Mouse (Mus musculus) forebrain, embryonic 12.5 days (tissue): Measurements from ENCODE around the gene Cfap52. TPM values are rescaled to one million over a fixed set of nuclear protein-coding genes. Genes with fewer than 3 reads are reported as not detected.
A peak's percentile ranks its signal among the peaks of the same experiment; 100 is the strongest.

Source experiments
- ATAC-seq: fragments of 200-750 bp; cut with Nextera tagmentation; 2 replicates; pipeline ENCODE4 v1.8.0; 2017; ENCODE audit warnings: moderate TSS enrichment; ENCODE audit not compliant: low FRiP score
- H3K27ac ChIP-seq: fragments of 300-500 bp; sonication (generic); 2 replicates; pipeline ENCODE4 v1.5.1; 2016; ENCODE audit warnings: mild to moderate bottlenecking
- H3K27me3 ChIP-seq: fragments of 300-500 bp; sonication (generic); 2 replicates; pipeline ENCODE4 v1.6.1; 2016; ENCODE audit warnings: mild to moderate bottlenecking
- H3K36me3 ChIP-seq: fragments of 300-500 bp; sonication (generic); replicated peaks from 2 replicates; pipeline ENCODE4 v1.6.1; 2016; ENCODE audit warnings: mild to moderate bottlenecking
- H3K4me1 ChIP-seq: fragments of 300-500 bp; sonication (generic); 2 replicates; pipeline ENCODE4 v1.6.1; 2016
- H3K4me2 ChIP-seq: fragments of 300-500 bp; sonication (generic); 2 replicates; pipeline ENCODE4 v1.6.1; 2016; ENCODE audit warnings: mild to moderate bottlenecking, moderate library complexity
- H3K4me3 ChIP-seq: fragments of 300-500 bp; sonication (generic); replicated peaks from 2 replicates; pipeline ENCODE4 v1.5.1; 2016; ENCODE audit warnings: mild to moderate bottlenecking
- H3K9ac ChIP-seq: fragments of 300-500 bp; sonication (generic); 2 replicates; pipeline ENCODE4 v1.6.1; 2016; ENCODE audit warnings: mild to moderate bottlenecking
- H3K9me3 ChIP-seq: fragments of 300-500 bp; sonication (generic); 2 replicates; pipeline ENCODE4 v1.6.1; 2016
- WGBS: fragments of 180-500 bp; shearing (Covaris S2); methylation state at CpG from one replicate; pipeline ENCODE4 v1.1.7; 2016; 5-methylcytosine and 5-hydroxymethylcytosine counted together
- polyA plus RNA-seq: library from polyadenylated mRNA; unstranded; fragments of >200 nt; fragmentation: Nextera tagmentation; extraction: Ambion mirVana; gene quantifications from 2 replicates; pipeline ENCODE4 v1.2.1, GENCODE M21; 2016

Cfap52 gene
- polyA plus RNA-seq, 1 experiment from 2014 or later = 1.9 TPM

DNA sequence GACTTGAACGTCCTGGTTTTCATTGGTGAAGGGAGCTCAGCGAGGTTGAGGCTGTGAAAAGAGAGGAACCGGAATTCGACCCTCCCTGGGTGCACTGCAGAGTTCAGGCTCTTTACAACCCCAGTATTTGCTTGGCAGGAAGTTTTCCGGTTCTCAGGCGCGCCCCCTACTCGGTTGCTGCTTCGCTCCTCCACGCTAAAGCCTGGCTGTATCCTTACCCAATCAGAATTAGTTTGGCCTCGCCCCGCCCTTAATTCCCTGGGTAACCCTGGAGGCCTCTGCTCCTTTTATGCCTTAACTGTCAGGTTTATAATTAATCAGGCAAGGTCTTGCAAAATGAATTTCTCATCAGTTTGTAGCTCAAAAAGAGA is 42.7 kb downstream of the Cfap52 start:
- H3K9me3 ChIP-seq = no peaks in the 10 kb centered on the region
- peak overlapping the region; percentile 100 for H3K4me2 ChIP-seq
- H3K27ac ChIP-seq = no peak overlapping the region
- peak; percentile 82; the same call in 1 of the 2 replicates for ATAC-seq
- H3K4me3 ChIP-seq = peak overlapping the region; percentile 78
- no peak overlapping the region for H3K9ac ChIP-seq
- no peaks in the 10 kb centered on the region for H3K36me3 ChIP-seq
- WGBS = under 1% methylated on average over 12 of the region's 12 CpGs
- H3K4me1 ChIP-seq = peaks cover 17% of the 10 kb centered on the region
- peaks cover 39% of the 10 kb centered on the region for H3K27me3 ChIP-seq

- under 1% methylated on average over 79 of the region's 80 CpGs for WGBS
- no peaks in the 10 kb centered on the region for H3K36me3 ChIP-seq
- H3K27me3 ChIP-seq = peaks cover 39% of the 10 kb centered on the region
- peaks cover 17% of the 10 kb centered on the region for H3K4me1 ChIP-seq
- peak; percentile 63; the same call in 1 of the 2 replicates for ATAC-seq
- H3K4me3 ChIP-seq = peak within 1 kb of the TSS; percentile 78
- no peak within 1 kb of the TSS for H3K27ac ChIP-seq
- H3K9ac ChIP-seq = peak within 1 kb of the TSS; percentile 69
- H3K4me2 ChIP-seq = peak within 1 kb of the TSS; percentile 100
- H3K9me3 ChIP-seq = no peaks in the 10 kb centered on the region
These were observed 43.4 kb downstream of the Cfap52 start, which contains the start of gene Usp43 for GRCm38 (mm10) chr11:67921827-67922754. Gene Usp43 (minus strand): TSS chr11:67922153.

- Histone ChIP-seq H3K27ac (no peak overlapping the region), H3K9ac (peak overlapping the region; percentile 69), H3K4me1 (peaks cover 17% of the 10 kb centered on the region), H3K9me3 (no peaks in the 10 kb centered on the region), H3K4me3 (peak overlapping the region; percentile 78), H3K36me3 (no peaks in the 10 kb centered on the region), H3K4me2 (peak overlapping the region; percentile 100), H3K27me3 (peaks cover 39% of the 10 kb centered on the region)
- 2% methylated on average over 47 of the region's 47 CpGs for WGBS
- 0 out of 2 replicates have a peak, but pooled peaks have one; percentile 20 for ATAC-seq
These were observed 44.2 kb downstream of the Cfap52 start for GRCm38 (mm10) chr11:67921091-67921826.

- H3K4me2 ChIP-seq = peak overlapping the region; percentile 100; the same call in 1 of the 2 replicates
- no peak overlapping the region for H3K9ac ChIP-seq
- H3K4me3 ChIP-seq = no peak overlapping the region
- peaks cover 39% of the 10 kb centered on the region for H3K27me3 ChIP-seq
- no peak for ATAC-seq
- H3K27ac ChIP-seq = no peak overlapping the region
- no peaks in the 10 kb centered on the region for H3K36me3 ChIP-seq
- H3K4me1 ChIP-seq = peaks cover 17% of the 10 kb centered on the region
- WGBS = 58% methylated on average over 9 of the region's 9 CpGs
- H3K9me3 ChIP-seq = no peaks in the 10 kb centered on the region
These were observed 45.1 kb downstream of the Cfap52 start for GRCm38 (mm10) chr11:67920226-67920960.

DNA sequence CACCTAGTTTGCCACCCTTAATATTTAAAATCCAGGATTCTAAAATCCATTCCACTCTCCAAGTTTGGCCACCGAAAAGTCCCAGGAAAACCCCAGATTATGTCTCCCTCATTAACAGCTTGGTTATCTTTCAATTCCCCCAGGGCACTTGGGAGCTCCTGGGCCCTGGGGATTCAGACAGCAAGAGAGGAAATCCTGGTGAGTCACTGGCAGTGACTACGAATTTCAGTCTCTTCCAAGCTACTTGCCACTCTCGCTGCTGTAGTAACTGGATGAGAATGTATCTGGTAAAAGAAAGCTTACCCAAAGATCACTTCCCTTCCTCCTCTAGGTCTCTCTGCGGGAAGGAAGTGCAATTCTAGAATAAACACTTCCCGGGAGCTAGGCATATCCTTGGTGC is 45.9 kb downstream of the Cfap52 start:
- no peak for ATAC-seq
- WGBS = 85% methylated on average over 5 of the region's 5 CpGs
- Histone ChIP-seq H3K27ac (no peak overlapping the region), H3K9ac (no peak overlapping the region), H3K9me3 (no peaks in the 10 kb centered on the region), H3K4me2 (no peak overlapping the region), H3K36me3 (no peaks in the 10 kb centered on the region), H3K4me1 (peaks cover 17% of the 10 kb centered on the region), H3K4me3 (no peak overlapping the region), H3K27me3 (peaks cover 39% of the 10 kb centered on the region)

DNA sequence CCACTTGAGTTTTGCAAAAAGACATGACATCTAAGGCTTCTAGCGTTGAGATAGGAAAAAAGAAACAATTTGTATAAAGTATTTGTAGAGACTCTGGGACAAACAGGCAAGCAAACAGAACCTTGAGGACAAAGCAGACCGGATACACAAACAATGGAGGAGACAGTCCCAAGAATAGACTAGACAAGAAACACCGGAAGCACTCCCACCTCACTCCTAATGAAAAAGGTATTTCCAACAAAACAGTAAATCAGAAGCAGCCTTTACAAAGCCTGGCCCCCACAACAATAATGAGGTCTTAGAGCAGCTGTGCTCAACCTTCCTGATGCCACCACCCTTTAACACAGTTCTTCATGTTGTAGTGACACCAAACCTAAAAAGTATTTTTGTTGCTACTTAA is 48.3 kb downstream of the Cfap52 start:
- Histone ChIP-seq H3K9ac (no peak overlapping the region), H3K4me3 (no peak overlapping the region), H3K36me3 (no peaks in the 10 kb centered on the region), H3K4me2 (no peak overlapping the region), H3K27ac (no peak overlapping the region), H3K9me3 (no peaks in the 10 kb centered on the region), H3K27me3 (peaks cover 38% of the 10 kb centered on the region), H3K4me1 (peaks cover 11% of the 10 kb centered on the region)
- WGBS = 81% methylated on average over 3 of the region's 3 CpGs
- no peak for ATAC-seq

DNA sequence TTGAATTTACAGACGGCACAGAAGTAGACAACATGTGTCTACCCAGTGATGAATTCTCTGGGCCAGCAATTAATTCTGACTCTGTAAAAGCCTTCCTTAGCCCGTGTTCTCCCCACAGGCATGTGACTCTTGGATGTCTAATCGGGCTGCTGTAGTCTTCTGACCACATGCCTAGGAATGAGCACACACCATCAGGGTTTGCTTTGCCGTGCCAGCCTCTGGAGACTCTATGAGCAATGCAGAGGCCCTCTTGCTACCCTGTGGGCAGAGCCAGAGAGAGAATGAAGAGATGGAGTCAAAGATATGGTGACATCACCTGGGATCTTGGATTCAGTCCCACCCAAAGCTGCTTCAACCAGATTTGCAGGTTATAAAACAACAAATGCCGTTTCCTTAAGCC is 54.4 kb downstream of the Cfap52 start:
- no peaks in the 10 kb centered on the region for H3K36me3 ChIP-seq
- H3K27ac ChIP-seq = no peak overlapping the region
- no peak overlapping the region for H3K4me3 ChIP-seq
- ATAC-seq = no peak
- H3K9ac ChIP-seq = no peak overlapping the region
- peaks cover 2% of the 10 kb centered on the region; the same call in 1 of the 2 replicates for H3K27me3 ChIP-seq
- no peaks in the 10 kb centered on the region for H3K9me3 ChIP-seq
- WGBS = 93% methylated on average over 5 of the region's 5 CpGs
- no peak overlapping the region for H3K4me2 ChIP-seq
- no peaks in the 10 kb centered on the region for H3K4me1 ChIP-seq

GRCm38 (mm10) chr11:67903756-67904155 is 61.7 kb downstream of the Cfap52 start:
- Histone ChIP-seq H3K27ac (no peak overlapping the region), H3K4me1 (no peaks in the 10 kb centered on the region), H3K36me3 (no peaks in the 10 kb centered on the region), H3K4me2 (no peak overlapping the region), H3K27me3 (no peaks in the 10 kb centered on the region), H3K9ac (no peak overlapping the region), H3K9me3 (no peaks in the 10 kb centered on the region), H3K4me3 (no peak overlapping the region)
- no peak for ATAC-seq
- 90% methylated on average over 4 of the region's 4 CpGs for WGBS

- peaks cover 2% of the 10 kb centered on the region; the same call in 1 of the 2 replicates for H3K4me1 ChIP-seq
- no peak for ATAC-seq
- H3K9ac ChIP-seq = no peak overlapping the region
- no peaks in the 10 kb centered on the region for H3K36me3 ChIP-seq
- no peaks in the 10 kb centered on the region for H3K9me3 ChIP-seq
- H3K4me3 ChIP-seq = no peak overlapping the region
- H3K27me3 ChIP-seq = no peaks in the 10 kb centered on the region
- no peak overlapping the region for H3K27ac ChIP-seq
- no peak overlapping the region for H3K4me2 ChIP-seq
- 66% methylated on average over 8 of the region's 8 CpGs for WGBS
These were observed 68.3 kb downstream of the Cfap52 start for GRCm38 (mm10) chr11:67897064-67897560.

- Histone ChIP-seq H3K9me3 (no peaks in the 10 kb centered on the region), H3K4me1 (peaks cover 2% of the 10 kb centered on the region; the same call in 1 of the 2 replicates), H3K9ac (no peak overlapping the region), H3K27me3 (no peaks in the 10 kb centered on the region), H3K4me2 (no peak overlapping the region), H3K27ac (no peak overlapping the region), H3K4me3 (no peak overlapping the region), H3K36me3 (no peaks in the 10 kb centered on the region)
- WGBS = 76% methylated on average over 7 of the region's 7 CpGs
- ATAC-seq = no peak
These were observed 69.8 kb downstream of the Cfap52 start for GRCm38 (mm10) chr11:67895641-67896040.

- H3K36me3 ChIP-seq = no peaks in the 10 kb centered on the region
- no peak overlapping the region for H3K27ac ChIP-seq
- H3K4me2 ChIP-seq = no peak overlapping the region
- WGBS = 84% methylated on average over 5 of the region's 5 CpGs
- no peak for ATAC-seq
- peaks cover 6% of the 10 kb centered on the region; the same call in 1 of the 2 replicates for H3K9me3 ChIP-seq
- no peaks in the 10 kb centered on the region for H3K27me3 ChIP-seq
- no peaks in the 10 kb centered on the region for H3K4me1 ChIP-seq
- no peak overlapping the region for H3K9ac ChIP-seq
- no peak overlapping the region for H3K4me3 ChIP-seq
These were observed 76.9 kb downstream of the Cfap52 start for GRCm38 (mm10) chr11:67888521-67888920.
